Mouse (Mus musculus) embryonic facial prominence, embryonic 10.5 days (tissue): ENCODE data around the gene Slamf7. TPM values are rescaled to one million over a fixed set of nuclear protein-coding genes. Genes with fewer than 3 reads are reported as not detected.

Source experiments
- DNase-seq: peaks from one replicate; pipeline ENCODE4 v3.0.0-alpha.2; 2017; ENCODE audit warnings: low spot score
- H3K27ac ChIP-seq: fragments of 300-500 bp; sonication (generic); replicated peaks from 2 replicates; pipeline ENCODE4 v1.5.1; 2016; ENCODE audit warnings: mild to moderate bottlenecking
- H3K27me3 ChIP-seq: fragments of 300-500 bp; sonication (generic); replicated peaks from 2 replicates; pipeline ENCODE4 v1.6.1; 2016; ENCODE audit warnings: low read depth, mild to moderate bottlenecking; ENCODE audit not compliant: poor library complexity, severe bottlenecking
- H3K36me3 ChIP-seq: fragments of 300-500 bp; sonication (generic); replicated peaks from 2 replicates; pipeline ENCODE4 v1.6.1; 2016; ENCODE audit warnings: mild to moderate bottlenecking, moderate library complexity
- H3K4me1 ChIP-seq: fragments of 300-500 bp; sonication (generic); 2 replicates; pipeline ENCODE4 v1.6.1; 2016
- H3K4me3 ChIP-seq: fragments of 300-500 bp; sonication (generic); 2 replicates; pipeline ENCODE4 v1.5.1; 2016; ENCODE audit warnings: mild to moderate bottlenecking, moderate library complexity
- H3K9me3 ChIP-seq: fragments of 300-500 bp; sonication (generic); 2 replicates; pipeline ENCODE4 v1.6.1; 2016; ENCODE audit warnings: mild to moderate bottlenecking
- WGBS: fragments of 180-500 bp; shearing (Covaris S2); methylation state at CpG from one replicate; pipeline ENCODE4 v1.1.7; 2016; 5-methylcytosine and 5-hydroxymethylcytosine counted together
- microRNA-seq: library from miRNA; unstranded; fragments of <30 nt; microRNA quantifications from one replicate; pipeline ENCODE4, GENCODE M21; 2017
- polyA plus RNA-seq: library from polyadenylated mRNA; unstranded; fragments of >200 nt; fragmentation: Nextera tagmentation; extraction: Ambion mirVana; gene quantifications from 2 replicates; pipeline ENCODE4 v1.2.1, GENCODE M21; 2016

Gene Slamf7
- polyA plus RNA-seq, 1 experiment from 2014 or later: not detected

DNA sequence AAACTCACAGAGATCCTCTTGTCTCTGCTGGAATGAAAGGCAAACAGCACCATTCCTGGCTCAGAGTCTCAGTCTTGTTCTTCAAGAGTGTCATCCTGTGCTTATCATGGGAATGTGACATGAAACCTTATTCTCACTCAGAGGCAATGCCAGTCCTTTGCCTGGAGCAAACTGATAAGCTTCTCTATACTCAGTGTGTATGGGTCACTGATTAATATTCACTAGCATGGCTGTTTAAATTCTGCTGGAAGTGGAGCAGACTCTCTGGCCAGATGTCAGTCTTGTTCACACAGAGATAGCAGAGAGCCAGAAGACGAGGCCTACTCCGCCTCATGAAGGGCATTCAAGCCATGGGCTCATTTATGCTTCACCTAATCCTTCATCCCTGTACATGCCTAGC is 68.3 kb downstream of the Slamf7 start:
- Histone ChIP-seq H3K27me3 (no peaks in the 10 kb centered on the region), H3K27ac (no peak overlapping the region), H3K36me3 (no peaks in the 10 kb centered on the region), H3K9me3 (no peaks in the 10 kb centered on the region), H3K4me3 (no peak overlapping the region), H3K4me1 (no peaks in the 10 kb centered on the region)
- WGBS: 89% methylated on average over 2 of the region's 2 CpGs
- DNase-seq: no peak

Small RNA genes within 50 kb of the gene (microRNA-seq; reads per million reads assigned to microRNA genes)
- gene Mir7683: not detected

Other genes with a start within 250 kb of the Slamf7 start
- gene Usf1, start 241.7 kb downstream of the Slamf7 start, polyA plus RNA-seq: 138 and 139 TPM in 2 replicates
- 6.0 and 9.0 TPM in 2 replicates for gene Tstd1, start 234.2 kb downstream of the Slamf7 start, polyA plus RNA-seq
- gene F11r, start 215.5 kb downstream of the Slamf7 start, polyA plus RNA-seq: 34.7 and 37.6 TPM in 2 replicates
- gene Alyref2, start 149.6 kb downstream of the Slamf7 start, polyA plus RNA-seq: 7.4 and 9.3 TPM in 2 replicates
- gene Itln1, start 117.7 kb downstream of the Slamf7 start, polyA plus RNA-seq: not detected in 2 replicates
- gene Cd244a, start 93.8 kb downstream of the Slamf7 start, polyA plus RNA-seq: 0.19 TPM in 1 of 2 replicates, not detected in the other
- gene Ly9, start 45.6 kb downstream of the Slamf7 start, polyA plus RNA-seq: 0.06 and 0.07 TPM in 2 replicates
- 0.29 and 0.55 TPM in 2 replicates for gene Cd48, start 29.0 kb upstream of the Slamf7 start, polyA plus RNA-seq
- 0.15 and 0.17 TPM in 2 replicates for gene Slamf1, start 114.1 kb upstream of the Slamf7 start, polyA plus RNA-seq
- 0.31 and 0.65 TPM in 2 replicates for gene Cd84, start 186.7 kb upstream of the Slamf7 start, polyA plus RNA-seq
- not detected in 2 replicates for gene Gm10521, start 242.6 kb upstream of the Slamf7 start, polyA plus RNA-seq